Mouse (Mus musculus) limb, embryonic 11.5 days (tissue): ENCODE data around the gene Fgfr2. TPM values are rescaled to one million over a fixed set of nuclear protein-coding genes. Genes with fewer than 3 reads are reported as not detected.

ENCODE experiments used
- ATAC-seq: fragments of 200-750 bp; cut with Nextera tagmentation; 2 replicates; pipeline ENCODE4 v1.8.0; 2017; ENCODE audit warnings: low read depth; ENCODE audit not compliant: insufficient number of reproducible peaks, low FRiP score, low TSS enrichment
- DNase-seq: peaks from one replicate; pipeline ENCODE4 v3.0.0-alpha.2; 2015; ENCODE audit warnings: low spot score
- H3K27ac ChIP-seq: fragments of 300-500 bp; sonication (generic); replicated peaks from 2 replicates; pipeline ENCODE4 v1.5.1; 2014; ENCODE audit warnings: low read depth, mild to moderate bottlenecking, low read length
- H3K27me3 ChIP-seq: fragments of 300-500 bp; sonication (generic); 2 replicates; pipeline ENCODE4 v1.6.1; 2014; ENCODE audit warnings: mild to moderate bottlenecking, low read length, mixed read lengths; ENCODE audit not compliant: control insufficient read depth, insufficient read depth
- H3K36me3 ChIP-seq: fragments of 300-500 bp; sonication (generic); 2 replicates; pipeline ENCODE4 v1.6.1; 2014; ENCODE audit warnings: mild to moderate bottlenecking, low read length, moderate library complexity, mixed read lengths; ENCODE audit not compliant: control insufficient read depth, insufficient read depth
- H3K4me1 ChIP-seq: fragments of 300-500 bp; sonication (generic); 2 replicates; pipeline ENCODE4 v1.6.1; 2014; ENCODE audit warnings: low read length, mixed read lengths; ENCODE audit not compliant: control insufficient read depth, insufficient read depth
- H3K4me2 ChIP-seq: fragments of 300-500 bp; sonication (generic); 2 replicates; pipeline ENCODE4 v1.6.1; 2014; ENCODE audit warnings: low read depth, mild to moderate bottlenecking, moderate library complexity; ENCODE audit not compliant: severe bottlenecking
- H3K4me3 ChIP-seq: fragments of 300-500 bp; sonication (generic); 2 replicates; pipeline ENCODE4 v1.5.1; 2014; ENCODE audit warnings: low read depth, low read length
- H3K9ac ChIP-seq: fragments of 300-500 bp; sonication (generic); 2 replicates; pipeline ENCODE4 v1.6.1; 2014; ENCODE audit warnings: mild to moderate bottlenecking, low read length
- H3K9me3 ChIP-seq: fragments of 300-500 bp; sonication (generic); 2 replicates; pipeline ENCODE4 v1.6.1; 2016; ENCODE audit warnings: low read length; ENCODE audit not compliant: control insufficient read depth
- WGBS: fragments of 180-500 bp; shearing (Covaris S2); extraction: QIAGEN DNeasy Blood & Tissue Kit; methylation state at CpG from one replicate; pipeline ENCODE4 v1.1.7; 2014; 5-methylcytosine and 5-hydroxymethylcytosine counted together
- polyA plus RNA-seq: library from polyadenylated mRNA; unstranded; fragments of >200 nt; fragmentation: Nextera tagmentation; extraction: Ambion mirVana; gene quantifications from 2 replicates; pipeline ENCODE4 v1.2.1, GENCODE M21; 2014

The Fgfr2 gene
- polyA plus RNA-seq, 1 experiment from 2014 or later: 60.1 TPM

DNA sequence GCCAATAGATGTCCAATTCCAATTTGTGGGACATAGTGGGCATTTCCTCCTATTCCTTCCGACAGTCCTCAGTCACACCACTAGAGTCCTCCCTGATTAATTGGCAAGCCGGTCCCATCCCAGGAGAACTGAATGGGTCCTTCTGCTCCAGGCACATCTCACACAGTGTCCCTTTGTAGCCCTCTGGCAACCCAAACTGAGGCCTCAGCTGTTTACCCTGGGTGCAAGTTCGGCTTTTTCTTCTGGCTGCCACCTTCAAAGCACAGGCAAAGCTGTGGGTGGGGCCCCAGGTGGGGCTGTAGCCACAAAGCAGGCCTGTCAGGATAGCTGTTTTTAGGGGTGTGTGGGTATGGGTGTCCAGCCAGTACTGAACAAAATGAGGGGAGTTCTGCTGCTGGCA, 576.0 kb downstream of the Fgfr2 start:
- no peak overlapping the region for H3K9ac ChIP-seq
- ATAC-seq (no peak), DNase-seq (no peak)
- 74% methylated on average over 3 of the region's 3 CpGs for WGBS
- H3K4me1 ChIP-seq: no peaks in the 10 kb centered on the region
- no peak overlapping the region for H3K4me3 ChIP-seq
- H3K9me3 ChIP-seq: no peaks in the 10 kb centered on the region
- H3K27ac ChIP-seq: no peak overlapping the region
- no peak overlapping the region for H3K4me2 ChIP-seq
- no peaks in the 10 kb centered on the region for H3K27me3 ChIP-seq
- no peaks in the 10 kb centered on the region for H3K36me3 ChIP-seq

DNA sequence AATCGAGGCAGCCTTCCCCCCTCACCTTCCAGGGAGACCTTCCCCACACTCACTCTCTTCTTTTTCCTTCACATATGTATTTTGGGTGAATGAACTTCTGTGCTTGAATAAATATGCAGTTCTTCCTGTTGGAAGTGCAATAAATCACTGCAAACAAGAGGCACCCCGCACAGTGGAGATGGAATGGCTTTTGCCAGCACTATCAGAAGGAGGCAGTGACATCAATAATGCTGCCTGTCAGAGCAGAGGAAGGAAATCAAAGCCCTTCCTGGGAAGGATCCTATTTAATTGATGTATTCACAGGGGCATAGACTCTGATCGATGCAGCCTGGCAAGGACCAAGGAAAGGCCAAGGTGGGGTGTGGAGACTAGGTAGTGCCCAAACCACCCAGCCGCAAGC, 580.7 kb downstream of the Fgfr2 start:
- no peaks in the 10 kb centered on the region for H3K27me3 ChIP-seq
- no peaks in the 10 kb centered on the region for H3K9me3 ChIP-seq
- ATAC-seq (no peak), DNase-seq (no peak)
- H3K4me2 ChIP-seq: no peak overlapping the region
- H3K4me1 ChIP-seq: no peaks in the 10 kb centered on the region
- WGBS: 57% methylated on average over 4 of the region's 4 CpGs
- no peaks in the 10 kb centered on the region for H3K36me3 ChIP-seq
- H3K9ac ChIP-seq: no peak overlapping the region
- H3K27ac ChIP-seq: no peak overlapping the region
- H3K4me3 ChIP-seq: no peak overlapping the region

DNA sequence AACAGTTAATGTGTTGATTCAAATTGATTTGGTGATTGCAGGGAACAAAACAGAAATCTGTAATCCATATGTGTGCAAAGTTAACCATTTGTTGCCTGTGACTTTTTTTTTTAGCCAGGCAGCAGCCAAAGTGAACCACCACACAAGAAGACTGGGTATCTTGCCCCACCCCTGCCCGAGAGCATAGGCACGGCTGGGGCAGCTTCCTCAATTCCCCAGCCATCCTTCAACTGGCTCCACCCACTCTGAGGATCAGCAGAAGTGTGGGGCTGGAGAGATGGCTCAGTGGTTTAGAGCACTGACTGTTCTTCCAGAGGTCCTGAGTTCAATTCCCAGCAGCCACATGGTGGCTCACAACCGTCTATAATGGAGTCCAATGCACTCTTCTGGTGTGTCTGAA, 581.6 kb downstream of the Fgfr2 start:
- H3K9ac ChIP-seq: no peak overlapping the region
- H3K9me3 ChIP-seq: no peaks in the 10 kb centered on the region
- no peak overlapping the region for H3K4me3 ChIP-seq
- WGBS: 61% methylated on average over 3 of the region's 3 CpGs
- no peaks in the 10 kb centered on the region for H3K27me3 ChIP-seq
- no peaks in the 10 kb centered on the region for H3K4me1 ChIP-seq
- no peaks in the 10 kb centered on the region for H3K36me3 ChIP-seq
- DNase-seq (no peak), ATAC-seq (no peak)
- H3K27ac ChIP-seq: no peak overlapping the region
- H3K4me2 ChIP-seq: no peak overlapping the region

DNA sequence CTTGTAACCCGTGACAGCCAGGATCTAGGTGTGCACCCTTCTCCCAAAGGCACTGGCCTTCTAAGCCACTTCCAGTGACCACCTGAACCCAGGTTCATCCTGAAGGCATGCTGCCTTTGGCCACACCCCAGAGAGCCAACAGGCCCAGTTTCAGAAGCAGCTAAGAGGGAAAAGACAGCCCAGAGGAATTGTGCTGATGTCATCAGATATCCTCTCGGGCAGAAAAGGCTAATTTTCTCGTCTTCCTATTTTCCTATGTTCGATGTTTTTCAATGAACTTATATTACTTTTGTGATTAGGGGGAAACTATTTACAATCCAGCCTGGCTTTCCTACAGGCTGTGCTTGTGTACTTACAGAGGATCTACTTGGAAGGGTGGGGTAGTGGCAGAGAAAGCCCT, 582.6 kb downstream of the Fgfr2 start:
- H3K27me3 ChIP-seq: no peaks in the 10 kb centered on the region
- WGBS: 87% methylated on average over 4 of the region's 4 CpGs

DNA sequence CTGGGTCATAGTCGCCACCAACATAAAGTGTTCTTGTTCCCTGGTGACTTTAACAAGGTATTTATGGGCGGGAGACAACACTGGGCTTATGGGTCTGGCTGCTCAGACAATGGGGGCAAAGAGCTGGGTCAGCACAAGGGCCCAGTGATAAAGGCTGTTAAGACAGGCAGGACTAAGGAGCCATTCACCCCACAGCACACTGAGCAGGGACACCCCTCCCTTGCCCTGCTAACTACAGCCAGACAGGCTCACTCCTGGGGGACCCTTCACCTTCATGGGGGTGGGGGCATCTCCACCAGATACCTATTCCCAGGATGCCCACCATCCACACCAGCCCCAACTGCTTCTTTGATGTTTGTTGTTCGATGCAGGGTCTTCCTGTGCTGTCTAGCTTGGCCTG, 593.9 kb downstream of the Fgfr2 start:
- WGBS: 58% methylated on average over 3 of the region's 3 CpGs
- Histone ChIP-seq H3K4me2 (no peak overlapping the region), H3K36me3 (no peaks in the 10 kb centered on the region), H3K27me3 (no peaks in the 10 kb centered on the region), H3K9ac (no peak overlapping the region), H3K27ac (no peak overlapping the region; the same call in 1 of the 2 replicates), H3K4me3 (no peak overlapping the region), H3K9me3 (no peaks in the 10 kb centered on the region), H3K4me1 (0 out of 2 replicates have a peak, but pooled peaks cover 6% of the 10 kb centered on the region)
- peak; percentile 39 for ATAC-seq
- peak; percentile 23 for DNase-seq

More for the DNA sequence above, 582.6 kb downstream of the Fgfr2 start:
- Histone ChIP-seq H3K27ac (no peak overlapping the region), H3K4me2 (no peak overlapping the region), H3K4me1 (no peaks in the 10 kb centered on the region), H3K4me3 (no peak overlapping the region), H3K36me3 (no peaks in the 10 kb centered on the region), H3K9me3 (no peaks in the 10 kb centered on the region), H3K9ac (no peak overlapping the region)
- DNase-seq (no peak), ATAC-seq (no peak)

DNA sequence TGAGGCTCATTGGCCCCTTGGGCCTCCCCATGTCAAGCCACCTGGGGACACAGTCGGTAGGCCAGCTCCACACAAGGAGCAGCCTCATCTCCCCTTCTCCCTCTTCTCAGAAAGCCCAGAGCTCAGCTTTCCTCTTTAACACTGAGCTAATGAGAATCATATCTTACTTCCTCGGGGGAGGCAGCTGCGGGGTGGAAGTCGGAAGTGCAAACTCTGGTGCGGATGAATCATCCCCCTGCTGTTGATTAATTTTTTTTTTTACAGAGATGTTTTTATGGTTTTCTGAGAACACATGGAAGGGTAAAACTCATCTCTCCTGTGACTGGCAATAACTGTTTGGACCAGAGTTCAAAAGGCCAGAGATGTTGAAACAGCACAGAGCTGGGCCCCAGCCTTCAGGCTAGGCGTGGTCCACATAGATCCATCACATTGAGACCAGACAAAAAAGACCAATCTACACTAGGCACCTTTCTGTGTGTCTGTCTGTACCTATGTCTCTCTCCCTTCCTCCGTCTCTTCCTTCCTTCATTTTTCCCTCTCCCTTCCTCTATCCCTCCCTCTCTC, 609.6 kb downstream of the Fgfr2 start:
- H3K4me1 ChIP-seq: no peaks in the 10 kb centered on the region
- ATAC-seq (no peak), DNase-seq (no peak)

DNA sequence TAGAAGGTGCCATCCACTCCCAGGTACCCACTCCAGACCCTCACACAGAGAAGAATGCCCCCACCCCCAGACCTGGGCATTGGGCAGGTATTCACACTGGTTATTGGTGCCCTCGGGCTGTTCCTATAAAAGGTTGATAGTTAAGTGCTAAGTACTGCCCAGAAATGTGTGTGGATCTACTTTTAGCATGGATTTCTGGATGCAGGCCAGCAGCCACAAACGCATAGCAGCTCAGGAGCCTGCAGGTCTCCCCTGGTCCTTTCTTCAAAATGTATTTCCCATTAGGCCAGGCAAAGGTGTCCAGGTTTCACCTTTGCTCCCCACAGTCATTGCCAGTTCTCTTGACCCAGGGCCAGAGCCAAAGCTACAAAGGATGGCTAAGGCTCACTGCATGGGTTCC, 614.0 kb downstream of the Fgfr2 start:
- Histone ChIP-seq H3K4me3 (no peak overlapping the region), H3K9ac (no peak overlapping the region), H3K27me3 (no peaks in the 10 kb centered on the region), H3K27ac (no peak overlapping the region), H3K9me3 (no peaks in the 10 kb centered on the region), H3K4me2 (no peak overlapping the region), H3K4me1 (no peaks in the 10 kb centered on the region), H3K36me3 (no peaks in the 10 kb centered on the region)
- DNase-seq (no peak), ATAC-seq (no peak)
- 82% methylated on average over 2 of the region's 2 CpGs for WGBS

More for the DNA sequence above, 609.6 kb downstream of the Fgfr2 start:
- Histone ChIP-seq H3K4me3 (no peak overlapping the region), H3K9ac (no peak overlapping the region), H3K9me3 (no peaks in the 10 kb centered on the region), H3K36me3 (no peaks in the 10 kb centered on the region), H3K27ac (no peak overlapping the region), H3K4me2 (no peak overlapping the region), H3K27me3 (no peaks in the 10 kb centered on the region)
- 76% methylated on average over 7 of the region's 7 CpGs for WGBS

DNA sequence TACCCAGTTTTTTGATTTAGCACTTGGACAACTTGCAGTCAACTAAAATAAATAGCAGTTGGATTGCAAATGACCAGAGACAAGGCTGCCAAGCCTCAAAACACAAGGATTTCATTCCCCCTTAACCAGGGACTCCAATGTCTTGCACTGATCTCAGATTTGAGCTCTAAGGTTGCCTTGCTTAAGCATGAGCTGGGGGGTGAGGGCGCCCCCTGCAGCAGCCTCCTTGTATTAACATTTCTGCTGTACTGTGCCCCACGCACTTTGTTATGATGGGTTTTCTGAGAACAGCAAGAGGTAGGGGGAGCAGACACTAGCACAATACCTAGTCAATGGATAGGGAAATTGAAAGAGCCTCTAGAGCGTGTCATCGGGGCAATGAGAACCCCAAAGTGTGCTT, 615.8 kb downstream of the Fgfr2 start:
- H3K9ac ChIP-seq: no peak overlapping the region
- 52% methylated on average over 4 of the region's 4 CpGs for WGBS

DNA sequence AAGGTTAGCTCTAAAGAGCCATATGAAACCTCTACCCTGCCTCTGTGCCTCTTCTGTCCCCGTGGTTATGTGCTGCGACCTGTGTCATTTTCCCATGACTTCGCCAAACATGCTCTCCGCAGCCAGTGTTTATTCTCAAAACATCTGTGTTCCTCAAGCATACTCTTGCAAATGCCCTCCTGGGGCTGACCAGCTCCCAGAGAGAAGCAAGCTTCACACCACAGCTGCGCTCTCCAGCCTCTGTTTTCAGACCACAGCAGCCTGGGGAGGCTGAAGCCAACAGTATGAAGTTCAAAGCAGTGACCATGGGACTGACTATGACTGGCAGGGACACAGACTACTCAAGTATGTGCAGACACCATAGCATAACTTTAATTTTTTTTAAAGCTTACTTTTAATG, 616.9 kb downstream of the Fgfr2 start:
- 62% methylated on average over 5 of the region's 5 CpGs for WGBS
- no peaks in the 10 kb centered on the region for H3K27me3 ChIP-seq
- ATAC-seq: no peak
- H3K9ac ChIP-seq: no peak overlapping the region
- no peaks in the 10 kb centered on the region for H3K9me3 ChIP-seq
- H3K4me3 ChIP-seq: no peak overlapping the region
- no peak for DNase-seq
- H3K4me2 ChIP-seq: no peak overlapping the region
- no peak overlapping the region for H3K27ac ChIP-seq
- H3K4me1 ChIP-seq: no peaks in the 10 kb centered on the region
- H3K36me3 ChIP-seq: no peaks in the 10 kb centered on the region

More for the DNA sequence above, 615.8 kb downstream of the Fgfr2 start:
- Histone ChIP-seq H3K4me1 (no peaks in the 10 kb centered on the region), H3K4me2 (no peak overlapping the region), H3K4me3 (no peak overlapping the region), H3K9me3 (no peaks in the 10 kb centered on the region), H3K27ac (no peak overlapping the region), H3K36me3 (no peaks in the 10 kb centered on the region), H3K27me3 (no peaks in the 10 kb centered on the region)
- DNase-seq (peak; percentile 41), ATAC-seq (no peak)
